8 mouse cellular contexts compared by ENCODE assay signal in genomic region chr19:11912037-11912532, GRCm38 (mm10). TPM values are rescaled to one million over a fixed set of nuclear protein-coding genes. Genes with fewer than 3 reads are reported as not detected.
A peak's percentile ranks its signal among the peaks of the same experiment; 100 is the strongest.
DNase-seq lines count a peak whose midpoint lies in the region; ATAC-seq and TF ChIP-seq lines count a peak whose summit lies in the region.

Gene Patl1 (plus strand): TSS chr19:11912399.

- H3K4me2 ChIP-seq in forebrain, embryonic 13.5 days, result peak within 1 kb of the TSS; percentile 82
- H3K4me2 ChIP-seq in liver, postnatal 0 days (ENCODE audit: low read depth, low read length), result peak within 1 kb of the TSS; percentile 98
- H3K4me2 ChIP-seq in neural tube, embryonic 14.5 days (ENCODE audit: low read depth, low read length), result peak within 1 kb of the TSS; percentile 72

- peak; percentile 60 for TF ChIP-seq POLR2A in ES-Bruce4 (IDR thresholded peaks at IDR 0.05; ENCODE audit: insufficient read depth, low read length)

- H3K9me3 ChIP-seq in ES-Bruce4 (replicated peaks; ENCODE audit: control insufficient read depth, insufficient read depth, low read length, poor library complexity, severe bottlenecking), result no peaks in the 10 kb centered on the region
- no peaks in the 10 kb centered on the region for H3K9me3 ChIP-seq in forebrain, embryonic 13.5 days (replicated peaks)
- no peaks in the 10 kb centered on the region for H3K9me3 ChIP-seq in liver, postnatal 0 days (ENCODE audit: low read length)
- H3K9me3 ChIP-seq in neural tube, embryonic 14.5 days (ENCODE audit: control insufficient read depth, low read length), result no peaks in the 10 kb centered on the region

- no peak for TF ChIP-seq CTCF in ES-Bruce4 (IDR thresholded peaks at IDR 0.05; ENCODE audit: low read depth, low read length)
- no peak for TF ChIP-seq CTCF in liver, postnatal 0 days (IDR thresholded peaks at IDR 0.05; ENCODE audit: low read depth)

- under 1% methylated on average over 48 of the region's 53 CpGs for WGBS in forebrain, embryonic 13.5 days
- 1% methylated on average over 51 of the region's 53 CpGs for WGBS in large intestine, adult 2 months
- under 1% methylated on average over 53 of the region's 53 CpGs for WGBS in liver, postnatal 0 days (ENCODE audit: insufficient replicate concordance)
- WGBS in neural tube, embryonic 14.5 days, result under 1% methylated on average over 51 of the region's 53 CpGs

- H3K9ac ChIP-seq in ES-Bruce4 (ENCODE audit: low read depth, poor library complexity, severe bottlenecking), result peak within 1 kb of the TSS; percentile 85
- peak within 1 kb of the TSS; percentile 87 for H3K9ac ChIP-seq in forebrain, embryonic 13.5 days
- peak within 1 kb of the TSS; percentile 95 for H3K9ac ChIP-seq in liver, postnatal 0 days (replicated peaks)
- H3K9ac ChIP-seq in neural tube, embryonic 14.5 days (replicated peaks; ENCODE audit: low read depth, low read length), result peak within 1 kb of the TSS; percentile 74

- peak; percentile 97 for ATAC-seq in cerebellum, adult (ENCODE audit: insufficient number of reproducible peaks, low FRiP score, low TSS enrichment)
- peak; percentile 98 for ATAC-seq in forebrain, embryonic 13.5 days
- ATAC-seq in liver, postnatal 0 days, result peak; percentile 97
- peak; percentile 97 for ATAC-seq in neural tube, embryonic 14.5 days (ENCODE audit: low read depth)

- intact Hi-C loops in heart, postnatal 10 days (cut with DNase I), result loop anchor here (1.0 to 2.0 kb wide), 2 partner anchors 55 to 99 kb away; no protein-coding TSS in a partner anchor

- H3K36me3 ChIP-seq in ES-Bruce4 (ENCODE audit: control insufficient read depth, insufficient read depth, low read length, poor library complexity, severe bottlenecking), result peaks cover 13% of the 10 kb centered on the region
- H3K36me3 ChIP-seq in forebrain, embryonic 13.5 days (ENCODE audit: poor library complexity, severe bottlenecking), result peaks cover 11% of the 10 kb centered on the region; the same call in 1 of the 2 replicates
- H3K36me3 ChIP-seq in liver, postnatal 0 days (replicated peaks; ENCODE audit: insufficient read depth, low read length), result peaks cover 10% of the 10 kb centered on the region
- peaks cover 12% of the 10 kb centered on the region for H3K36me3 ChIP-seq in neural tube, embryonic 14.5 days (ENCODE audit: control insufficient read depth, insufficient read depth, low read length)

- TF ChIP-seq EP300 in ES-Bruce4 (IDR thresholded peaks at IDR 0.05; ENCODE audit: insufficient read depth, low read depth, low read length), result no peak
- TF ChIP-seq EP300 in liver, postnatal 0 days (IDR thresholded peaks at IDR 0.05; ENCODE audit: low read depth), result no peak; the same call in 1 of the 2 replicates

- H3K27me3 ChIP-seq in ES-Bruce4 (ENCODE audit: control insufficient read depth, insufficient read depth, low read length, poor library complexity, severe bottlenecking), result no peaks in the 10 kb centered on the region
- H3K27me3 ChIP-seq in forebrain, embryonic 13.5 days, result no peaks in the 10 kb centered on the region
- H3K27me3 ChIP-seq in liver, postnatal 0 days (ENCODE audit: insufficient read depth, low read length), result no peaks in the 10 kb centered on the region
- no peaks in the 10 kb centered on the region for H3K27me3 ChIP-seq in neural tube, embryonic 14.5 days (ENCODE audit: control insufficient read depth, insufficient read depth, low read length)

- H3K27ac ChIP-seq in ES-Bruce4 (ENCODE audit: insufficient read depth, low read length), result peak within 1 kb of the TSS; percentile 50
- peak within 1 kb of the TSS; percentile 85 for H3K27ac ChIP-seq in forebrain, embryonic 13.5 days
- peak within 1 kb of the TSS; percentile 97 for H3K27ac ChIP-seq in liver, postnatal 0 days (ENCODE audit: low read depth)
- H3K27ac ChIP-seq in neural tube, embryonic 14.5 days (ENCODE audit: low read depth, low read length), result peak within 1 kb of the TSS; percentile 90

- no peaks in the 10 kb centered on the region for H3K4me1 ChIP-seq in ES-Bruce4 (ENCODE audit: control insufficient read depth, insufficient read depth, low read length)
- peaks cover 42% of the 10 kb centered on the region for H3K4me1 ChIP-seq in forebrain, embryonic 13.5 days
- peaks cover 14% of the 10 kb centered on the region for H3K4me1 ChIP-seq in liver, postnatal 0 days (ENCODE audit: insufficient read depth)
- peaks cover 14% of the 10 kb centered on the region; the same call in 1 of the 2 replicates for H3K4me1 ChIP-seq in neural tube, embryonic 14.5 days (ENCODE audit: control insufficient read depth, insufficient read depth, low read length)

- H3K4me3 ChIP-seq in ES-Bruce4 (ENCODE audit: low read depth, low read length), result peak within 1 kb of the TSS; percentile 97
- peak within 1 kb of the TSS; percentile 87 for H3K4me3 ChIP-seq in forebrain, embryonic 13.5 days
- H3K4me3 ChIP-seq in liver, postnatal 0 days (ENCODE audit: low read depth, low read length), result peak within 1 kb of the TSS; percentile 97
- H3K4me3 ChIP-seq in neural tube, embryonic 14.5 days (ENCODE audit: low read depth, low read length), result peak within 1 kb of the TSS; percentile 71

- DNase-seq in heart, postnatal 10 days, result peak; percentile 99
- DNase-seq in large intestine, adult 2 months (ENCODE audit: low read depth, low spot score), result peak; percentile 92
- DNase-seq in liver, postnatal 0 days, result peak; percentile 98
- peak; percentile 98 for DNase-seq in testis, postnatal 10 days (ENCODE audit: low spot score)

RNA-seq across cellular contexts. Expression of gene Patl1, which starts in this region (rescaled TPM):
- polyA plus RNA-seq in ES-Bruce4 (2011; ENCODE audit: insufficient read depth, insufficient read length, low read depth, missing spikeins), result 42.2 and 42.6 TPM in 2 replicates
- 18.9 and 21.4 TPM in 2 replicates for polyA plus RNA-seq in forebrain, embryonic 13.5 days (2015; fragmentation: Nextera tagmentation; extraction: Ambion mirVana)
- total RNA-seq in heart, postnatal 10 days (2021), result 10 to 100 TPM; 33.2 to 33.8 TPM
- polyA plus RNA-seq in large intestine, adult 2 months (2012; rRNA removed), result 10.4 and 16.4 TPM in 2 replicates
- 4.9 and 5.4 TPM in 2 replicates for polyA plus RNA-seq in liver, postnatal 0 days (2015; fragmentation: Nextera tagmentation; extraction: Ambion mirVana)
- polyA plus RNA-seq in neural tube, embryonic 14.5 days (2014; fragmentation: Nextera tagmentation; extraction: Ambion mirVana), result 18.3 and 20.9 TPM in 2 replicates

Comparison
In these comparisons a context has a peak if more than half of its experiments do, and no peak if none do; other contexts are left out.
1. Peak in every context shown above with its lines: DNase-seq, ATAC-seq, H3K4me3 ChIP-seq and H3K27ac ChIP-seq.